Mouse (Mus musculus) heart, adult 2 months (tissue): ENCODE measurements around the gene B3gat1. TPM values are rescaled to one million over a fixed set of nuclear protein-coding genes. Genes with fewer than 3 reads are reported as not detected.

ENCODE experiments used
- DNase-seq, 2 experiments: peaks; one replicate each; pipeline ENCODE4 v3.0.0; 2021
- H3K27ac ChIP-seq: fragments of 200-600 bp; 2 replicates; pipeline ENCODE4 v1.8.1; 2022
- H3K27me3 ChIP-seq: fragments of 200-500 bp; 2 replicates; pipeline ENCODE4 v1.6.1; 2012; ENCODE audit warnings: mild to moderate bottlenecking, low read length, inconsistent platforms, mixed read lengths; ENCODE audit not compliant: control insufficient read depth, insufficient read depth
- H3K36me3 ChIP-seq: fragments of 200-500 bp; 2 replicates; pipeline ENCODE4 v1.6.1; 2012; ENCODE audit warnings: low read length, inconsistent platforms; ENCODE audit not compliant: control insufficient read depth, insufficient read depth
- H3K4me1 ChIP-seq: fragments of 200-500 bp; 2 replicates; pipeline ENCODE4 v1.6.1; 2011; ENCODE audit warnings: low read length; ENCODE audit not compliant: control insufficient read depth, insufficient read depth
- H3K4me3 ChIP-seq: fragments of 200-600 bp; 2 replicates; pipeline ENCODE4 v1.8.1; 2022
- H3K79me2 ChIP-seq: fragments of 200-500 bp; replicated peaks from 2 replicates; pipeline ENCODE4 v1.6.1; 2012; ENCODE audit warnings: mild to moderate bottlenecking, inconsistent platforms, low read length, moderate library complexity, mixed read lengths; ENCODE audit not compliant: control insufficient read depth, insufficient read depth
- H3K9ac ChIP-seq: fragments of 200-500 bp; 2 replicates; pipeline ENCODE4 v1.6.1; 2012; ENCODE audit warnings: low read depth, mild to moderate bottlenecking, control low read depth, inconsistent platforms, low read length, mixed read lengths
- CTCF ChIP-seq: fragments of 200-600 bp; IDR thresholded peaks from 2 replicates; pipeline ENCODE4 v1.8.1; 2022; ENCODE audit warnings: antibody characterized with exemption, mild to moderate bottlenecking, moderate library complexity
- EP300 ChIP-seq: fragments of 200-500 bp; IDR thresholded peaks from 2 replicates; pipeline ENCODE4 v1.6.1; 2011; ENCODE audit warnings: low read depth, low read length, control low read depth; ENCODE audit not compliant: insufficient read depth
- POLR2A ChIP-seq: fragments of 200-500 bp; IDR thresholded peaks from 2 replicates; pipeline ENCODE4 v1.6.1; 2011; ENCODE audit warnings: mild to moderate bottlenecking, low read depth, low read length, control low read depth; ENCODE audit not compliant: insufficient read depth
- WGBS: fragments of 180-500 bp; shearing (Covaris S2); methylation state at CpG from one replicate; pipeline ENCODE4 v1.1.7; 2018; 5-methylcytosine and 5-hydroxymethylcytosine counted together
- intact Hi-C: fragments of 180-260 bp; cut with DNase I; formaldehyde crosslinking; loops from one replicate; pipeline ENCODE4 v1.15.1; 2025
- long read RNA-seq: library from polyadenylated mRNA; stranded (forward); transcript quantifications from one replicate; pipeline ENCODE4 v2.0.0, GENCODE M21; 2021
- polyA plus RNA-seq: library from polyadenylated mRNA; depleted of rRNA; stranded (reverse); fragments of >200 nt; gene quantifications from 2 replicates; pipeline ENCODE4 v1.2.3, GENCODE M21; 2012; rRNA removed
- total RNA-seq, 2 experiments: library from RNA; stranded (reverse); gene quantifications; 2 replicates each; pipeline ENCODE4 v1.2.3; 2021

The B3gat1 gene
- total RNA-seq (not detected), polyA plus RNA-seq (not detected in 2 replicates)
- long read RNA-seq: 0 reads

GRCm38 (mm10) chr9:26733206-26733891 lies at the start of gene B3gat1:
B3gat1 (plus strand) TSS chr9:26733728.
- no peak within 1 kb of the TSS for H3K27ac ChIP-seq
- DNase-seq: no peak
- intact Hi-C loops: no loop called here
- H3K9ac ChIP-seq: no peak within 1 kb of the TSS
- 4% methylated on average over 65 of the region's 65 CpGs for WGBS
- H3K79me2 ChIP-seq: no peaks in the 10 kb centered on the region
- peaks cover 9% of the 10 kb centered on the region for H3K27me3 ChIP-seq
- no peak for TF ChIP-seq EP300
- no peak for TF ChIP-seq CTCF
- no peak for TF ChIP-seq POLR2A
- H3K4me3 ChIP-seq: no peak within 1 kb of the TSS
- H3K4me1 ChIP-seq: no peaks in the 10 kb centered on the region
- H3K36me3 ChIP-seq: no peaks in the 10 kb centered on the region

- intact Hi-C loops: no loop called here
- H3K79me2 ChIP-seq: no peaks in the 10 kb centered on the region
- no peaks in the 10 kb centered on the region for H3K27me3 ChIP-seq
- TF ChIP-seq EP300: no peak
- no peak overlapping the region for H3K9ac ChIP-seq
- H3K4me1 ChIP-seq: no peaks in the 10 kb centered on the region
- DNase-seq: no peak
- H3K27ac ChIP-seq: no peak overlapping the region
- WGBS: 67% methylated on average over 1 of the region's 1 CpGs
- no peaks in the 10 kb centered on the region for H3K36me3 ChIP-seq
- H3K4me3 ChIP-seq: no peak overlapping the region
Measured at GRCm38 (mm10) chr9:26689171-26689570, 44.4 kb upstream of the B3gat1 start.

GRCm38 (mm10) chr9:26689956-26690698 lies 43.4 kb upstream of the B3gat1 start:
- Histone ChIP-seq H3K36me3 (no peaks in the 10 kb centered on the region), H3K27ac (no peak overlapping the region), H3K4me1 (no peaks in the 10 kb centered on the region), H3K79me2 (no peaks in the 10 kb centered on the region), H3K4me3 (no peak overlapping the region), H3K27me3 (no peaks in the 10 kb centered on the region), H3K9ac (no peak overlapping the region)
- no peak for DNase-seq
- intact Hi-C loops: no loop called here
- WGBS: 56% methylated on average over 7 of the region's 7 CpGs
- TF ChIP-seq POLR2A: no peak
- no peak for TF ChIP-seq EP300
- no peak for TF ChIP-seq CTCF

GRCm38 (mm10) chr9:26692641-26693040 lies 40.9 kb upstream of the B3gat1 start:
- intact Hi-C loops: no loop called here
- H3K27ac ChIP-seq: no peak overlapping the region
- H3K4me1 ChIP-seq: no peaks in the 10 kb centered on the region
- H3K79me2 ChIP-seq: no peaks in the 10 kb centered on the region
- no peak for TF ChIP-seq CTCF
- TF ChIP-seq POLR2A: no peak
- TF ChIP-seq EP300: no peak
- DNase-seq: no peak
- no peaks in the 10 kb centered on the region for H3K27me3 ChIP-seq
- H3K4me3 ChIP-seq: no peak overlapping the region
- H3K36me3 ChIP-seq: no peaks in the 10 kb centered on the region
- 55% methylated on average over 4 of the region's 4 CpGs for WGBS
- H3K9ac ChIP-seq: no peak overlapping the region

- Histone ChIP-seq H3K4me1 (no peaks in the 10 kb centered on the region), H3K27ac (no peak overlapping the region), H3K27me3 (no peaks in the 10 kb centered on the region), H3K79me2 (no peaks in the 10 kb centered on the region), H3K9ac (no peak overlapping the region), H3K4me3 (no peak overlapping the region), H3K36me3 (no peaks in the 10 kb centered on the region)
- DNase-seq: no peak
- WGBS: 80% methylated on average over 3 of the region's 3 CpGs
- intact Hi-C loops: no loop called here
- TF ChIP-seq POLR2A (no peak), CTCF (no peak), EP300 (no peak)
Measured at GRCm38 (mm10) chr9:26694656-26695055, 38.9 kb upstream of the B3gat1 start.

- intact Hi-C loops: no loop called here
- WGBS: 68% methylated on average over 5 of the region's 5 CpGs
- H3K27me3 ChIP-seq: no peaks in the 10 kb centered on the region
Measured at GRCm38 (mm10) chr9:26695178-26695577, 38.4 kb upstream of the B3gat1 start.

More at GRCm38 (mm10) chr9:26695178-26695577, 38.4 kb upstream of the B3gat1 start:
- no peaks in the 10 kb centered on the region for H3K79me2 ChIP-seq
- no peaks in the 10 kb centered on the region for H3K36me3 ChIP-seq
- H3K27ac ChIP-seq: no peak overlapping the region
- H3K4me3 ChIP-seq: no peak overlapping the region
- no peak overlapping the region for H3K9ac ChIP-seq
- TF ChIP-seq EP300 (no peak), POLR2A (no peak), CTCF (no peak)
- no peak for DNase-seq
- H3K4me1 ChIP-seq: no peaks in the 10 kb centered on the region
